Mouse (Mus musculus) liver, postnatal 0 days (tissue): ENCODE results near the gene Ube3b.
A peak's percentile ranks its signal among the peaks of the same experiment; 100 is the strongest.

ENCODE experiments used
- CTCF ChIP-seq: sonication (generic); IDR thresholded peaks from 2 replicates; pipeline ENCODE4 v1.5.1; 2016; ENCODE audit warnings: antibody characterized with exemption, low read depth
- EP300 ChIP-seq: IDR thresholded peaks from 2 replicates; pipeline ENCODE4 v1.6.1; 2016; ENCODE audit warnings: antibody characterized with exemption, low read depth, mild to moderate bottlenecking

DNA sequence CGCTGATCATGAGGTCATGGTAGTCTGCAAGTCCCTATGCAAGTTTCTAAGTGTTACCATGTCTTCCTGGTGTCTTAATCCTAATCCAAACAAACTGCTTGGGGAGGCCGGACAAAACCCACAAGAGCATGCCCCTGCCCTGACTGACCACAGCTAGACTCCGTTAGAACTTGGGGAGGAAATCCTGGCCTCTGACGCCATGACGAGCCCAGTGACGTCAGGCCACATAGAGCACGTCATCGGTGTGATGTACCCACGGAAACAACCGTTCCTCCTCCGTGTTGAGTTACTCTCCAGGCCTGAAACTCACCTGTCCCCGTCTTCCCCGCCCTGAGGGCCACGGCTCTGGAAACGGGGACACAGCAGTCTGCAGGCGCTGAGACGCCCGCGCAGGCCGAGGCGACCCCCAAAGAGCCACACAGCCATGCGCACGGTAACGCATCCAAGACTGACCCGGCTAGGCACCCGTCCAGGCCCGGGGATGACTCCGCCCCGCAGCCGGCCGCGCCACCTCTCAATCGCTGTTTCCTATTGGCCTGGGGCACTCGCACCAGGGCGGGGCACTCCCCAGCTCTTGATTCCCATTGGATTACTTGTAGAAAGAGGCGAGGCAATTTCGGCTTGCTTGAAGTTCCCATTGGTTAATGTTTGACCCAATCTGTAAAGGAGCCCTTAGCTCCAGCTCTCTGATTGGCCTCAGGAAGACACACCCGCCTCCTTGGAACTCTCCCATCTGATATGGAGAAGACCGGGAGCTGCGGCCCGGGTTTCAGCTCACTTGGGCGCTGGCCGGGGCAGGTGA is 63.4 kb downstream of the Ube3b start, which contains the start of the genes Mmab and Mvk:
- TF ChIP-seq EP300 (peak; percentile 83), CTCF (no peak)
